Mouse (Mus musculus) embryo, embryonic 11.5 days (tissue): ENCODE data around the gene 2310061I04Rik.
A peak's percentile ranks its signal among the peaks of the same experiment; 100 is the strongest.

ENCODE experiments used
- DNase-seq: peaks from one replicate; pipeline ENCODE4 v3.0.0-alpha.2; 2012; ENCODE audit warnings: low read depth, low spot score

2310061I04Rik gene

GRCm38 (mm10) chr17:35870151-35870883, 26.9 kb downstream of the 2310061I04Rik start:
- no peak for DNase-seq

- no peak for DNase-seq
Observed at GRCm38 (mm10) chr17:35869346-35870067, 27.7 kb downstream of the 2310061I04Rik start.

- DNase-seq: no peak
Observed at GRCm38 (mm10) chr17:35868961-35869345, 28.3 kb downstream of the 2310061I04Rik start.

- no peak for DNase-seq
Observed at GRCm38 (mm10) chr17:35868165-35868820, 28.9 kb downstream of the 2310061I04Rik start.

GRCm38 (mm10) chr17:35866911-35867890, 30.0 kb downstream of the 2310061I04Rik start:
- DNase-seq: no peak

GRCm38 (mm10) chr17:35866281-35866831, 30.9 kb downstream of the 2310061I04Rik start:
- no peak for DNase-seq

- peak; percentile 77 for DNase-seq
Observed at GRCm38 (mm10) chr17:35865481-35866280, 31.6 kb downstream of the 2310061I04Rik start, which contains the start of gene Ppp1r18. TSS of gene Ppp1r18 (plus strand) at chr17:35865593.

GRCm38 (mm10) chr17:35864832-35865353, 32.3 kb downstream of the 2310061I04Rik start:
- DNase-seq: no peak

- DNase-seq: peak; percentile 83
Observed at GRCm38 (mm10) chr17:35861198-35861857, 35.9 kb downstream of the 2310061I04Rik start, which contains the start of gene Nrm. TSS of gene Nrm (plus strand) at chr17:35861318.

- no peak for DNase-seq
Observed at GRCm38 (mm10) chr17:35860831-35861197, 36.4 kb downstream of the 2310061I04Rik start.

GRCm38 (mm10) chr17:35859835-35860234, 37.4 kb downstream of the 2310061I04Rik start:
- DNase-seq: no peak

GRCm38 (mm10) chr17:35859371-35859770, 37.9 kb downstream of the 2310061I04Rik start:
- DNase-seq: no peak

GRCm38 (mm10) chr17:35850974-35851373, 46.3 kb downstream of the 2310061I04Rik start:
- DNase-seq: no peak

GRCm38 (mm10) chr17:35848112-35848511, 49.1 kb downstream of the 2310061I04Rik start:
- DNase-seq: no peak

GRCm38 (mm10) chr17:35843514-35843913, 53.7 kb downstream of the 2310061I04Rik start:
- DNase-seq: no peak
